Mouse (Mus musculus) lung, adult 2 months (tissue): Measurements from ENCODE around the gene Zfp36. TPM values are rescaled to one million over a fixed set of nuclear protein-coding genes. Genes with fewer than 3 reads are reported as not detected.
"Not testable (repeated sequence)": the region's sequence is repeated elsewhere in the genome, so short reads cannot be mapped to it uniquely, and the experiment has no call there.

ENCODE experiments used
- DNase-seq: peaks from one replicate; pipeline ENCODE4 v3.0.0; 2022
- H3K4me1 ChIP-seq: fragments of 200-500 bp; 2 replicates; pipeline ENCODE4 v1.6.1; 2011; ENCODE audit warnings: low read length; ENCODE audit not compliant: control insufficient read depth, insufficient read depth
- H3K4me3 ChIP-seq: fragments of 200-500 bp; replicated peaks from 2 replicates; pipeline ENCODE3; 2011; ENCODE audit warnings: low read depth, mild to moderate bottlenecking, control low read depth, low read length; ENCODE audit errors: extremely low read depth
- CTCF ChIP-seq: fragments of 200-500 bp; IDR thresholded peaks from 2 replicates; pipeline ENCODE4 v1.5.1; 2011; ENCODE audit warnings: mild to moderate bottlenecking, low read length, control low read depth; ENCODE audit not compliant: insufficient read depth
- POLR2A ChIP-seq: fragments of 200-500 bp; IDR thresholded peaks from 2 replicates; pipeline ENCODE4 v1.6.1; 2011; ENCODE audit warnings: low read depth, mild to moderate bottlenecking, control low read depth, low read length, borderline replicate concordance; ENCODE audit errors: extremely low read depth
- WGBS: fragments of 180-500 bp; shearing (Covaris S2); methylation state at CpG from one replicate; pipeline ENCODE4 v1.1.7; 2018; 5-methylcytosine and 5-hydroxymethylcytosine counted together
- polyA plus RNA-seq: library from polyadenylated mRNA; depleted of rRNA; stranded (reverse); fragments of >200 nt; gene quantifications from 2 replicates; pipeline ENCODE4 v1.2.3, GENCODE M21; 2012

The Zfp36 gene
- polyA plus RNA-seq, 1 experiment = 83.3 TPM

DNA sequence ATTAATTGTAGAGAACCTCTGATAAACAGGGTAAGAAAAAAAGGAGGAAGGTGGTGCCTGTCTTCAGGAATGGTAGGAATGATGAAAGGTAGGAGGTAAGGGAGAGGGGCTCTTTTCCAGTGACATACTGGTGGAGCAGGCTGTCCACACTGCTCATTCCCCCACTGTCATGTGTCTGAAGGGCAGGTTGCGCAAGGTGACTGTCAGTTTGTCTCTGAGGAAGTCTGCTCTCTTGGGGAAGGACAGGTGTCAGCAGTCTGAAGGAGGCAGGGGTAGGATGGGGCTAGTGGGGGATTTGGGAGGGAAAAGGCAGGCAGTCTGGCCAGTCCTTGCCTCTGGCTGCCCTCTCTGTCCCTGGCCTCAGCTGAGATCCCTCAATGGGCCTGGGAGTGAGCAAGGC lies 21.0 kb upstream of the Zfp36 start:
- H3K4me1 ChIP-seq = no peaks in the 10 kb centered on the region
- H3K4me3 ChIP-seq = no peak overlapping the region
- WGBS = 96% methylated on average over 1 of the region's 1 CpGs
- TF ChIP-seq CTCF = no peak
- TF ChIP-seq POLR2A = no peak
- DNase-seq = no peak

DNA sequence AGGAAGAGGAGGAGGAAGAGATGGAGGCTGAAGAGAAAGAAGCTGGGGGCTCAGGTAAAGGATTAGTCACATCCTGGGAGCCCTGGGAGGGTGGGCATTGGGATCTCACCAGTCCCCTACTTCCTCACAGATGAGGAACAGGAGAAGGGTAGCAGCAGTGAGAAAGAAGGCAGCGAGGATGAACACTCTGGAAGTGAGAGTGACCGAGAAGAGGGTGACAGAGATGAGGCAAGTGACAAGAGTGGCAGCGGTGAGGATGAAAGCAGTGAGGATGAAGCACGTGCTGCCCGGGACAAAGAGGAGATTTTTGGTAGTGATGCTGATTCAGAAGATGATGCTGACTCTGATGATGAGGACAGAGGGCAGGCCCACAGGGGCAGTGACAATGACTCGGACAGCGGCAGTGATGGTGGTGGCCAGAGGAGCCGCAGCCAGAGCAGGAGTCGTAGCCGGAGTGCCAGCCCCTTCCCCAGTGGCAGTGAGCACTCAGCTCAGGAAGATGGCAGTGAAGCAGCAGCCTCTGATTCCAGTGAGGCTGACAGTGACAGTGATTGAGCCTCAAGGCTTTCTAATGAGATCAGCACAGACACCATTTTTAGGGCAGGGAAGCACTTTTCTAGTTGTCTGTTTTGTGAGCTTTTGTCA lies 18.8 kb upstream of the Zfp36 start:
- no peak overlapping the region for H3K4me3 ChIP-seq
- TF ChIP-seq POLR2A (no peak), CTCF (no peak)
- 87% methylated on average over 10 of the region's 10 CpGs for WGBS
- DNase-seq = no peak
- H3K4me1 ChIP-seq = peaks cover under 1% of the 10 kb centered on the region; the same call in 1 of the 2 replicates

DNA sequence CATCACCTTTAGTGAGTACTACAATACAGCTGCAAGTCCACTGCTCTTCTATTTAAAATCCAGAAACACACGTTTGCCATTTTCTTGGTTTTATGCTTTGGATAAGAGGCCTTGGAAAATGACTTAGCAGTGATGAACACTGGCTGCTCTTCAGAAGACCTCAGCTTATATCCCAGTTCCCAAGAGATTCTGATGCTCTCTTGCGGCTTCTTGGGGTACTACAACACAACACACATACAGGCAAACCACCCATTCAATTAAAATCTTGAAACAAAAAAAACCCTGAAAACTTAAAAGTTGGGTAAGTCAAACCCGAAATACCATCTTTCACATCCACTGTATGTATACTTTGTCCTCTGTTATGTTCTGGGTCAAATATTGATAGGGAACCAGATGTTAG lies 17.9 kb upstream of the Zfp36 start:
- H3K4me3 ChIP-seq = no peak overlapping the region
- 56% methylated on average over 3 of the region's 3 CpGs for WGBS
- peaks cover 5% of the 10 kb centered on the region; the same call in 1 of the 2 replicates for H3K4me1 ChIP-seq
- TF ChIP-seq CTCF = no peak
- TF ChIP-seq POLR2A = no peak
- no peak for DNase-seq

DNA sequence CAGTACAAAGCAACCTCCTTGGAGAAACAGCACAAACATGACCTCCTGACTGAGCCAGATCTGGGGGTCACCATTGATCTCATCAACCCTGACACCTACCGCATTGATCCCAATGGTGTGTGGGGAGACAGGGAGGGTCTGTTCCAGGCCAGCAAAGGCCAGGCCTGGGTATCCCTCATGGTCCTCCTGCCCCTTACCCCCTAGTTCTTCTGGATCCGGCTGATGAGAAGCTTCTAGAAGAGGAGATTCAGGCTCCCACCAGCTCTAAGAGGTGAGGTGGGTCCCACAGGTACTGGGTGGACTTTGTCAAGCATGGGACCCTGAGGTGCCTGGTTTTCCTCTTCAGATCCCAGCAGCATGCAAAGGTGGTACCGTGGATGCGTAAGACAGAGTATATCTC lies 15.4 kb upstream of the Zfp36 start:
- H3K4me1 ChIP-seq = peaks cover 10% of the 10 kb centered on the region; the same call in 1 of the 2 replicates
- no peak for TF ChIP-seq CTCF
- TF ChIP-seq POLR2A = no peak
- DNase-seq = no peak
- no peak overlapping the region for H3K4me3 ChIP-seq
- 98% methylated on average over 4 of the region's 4 CpGs for WGBS

DNA sequence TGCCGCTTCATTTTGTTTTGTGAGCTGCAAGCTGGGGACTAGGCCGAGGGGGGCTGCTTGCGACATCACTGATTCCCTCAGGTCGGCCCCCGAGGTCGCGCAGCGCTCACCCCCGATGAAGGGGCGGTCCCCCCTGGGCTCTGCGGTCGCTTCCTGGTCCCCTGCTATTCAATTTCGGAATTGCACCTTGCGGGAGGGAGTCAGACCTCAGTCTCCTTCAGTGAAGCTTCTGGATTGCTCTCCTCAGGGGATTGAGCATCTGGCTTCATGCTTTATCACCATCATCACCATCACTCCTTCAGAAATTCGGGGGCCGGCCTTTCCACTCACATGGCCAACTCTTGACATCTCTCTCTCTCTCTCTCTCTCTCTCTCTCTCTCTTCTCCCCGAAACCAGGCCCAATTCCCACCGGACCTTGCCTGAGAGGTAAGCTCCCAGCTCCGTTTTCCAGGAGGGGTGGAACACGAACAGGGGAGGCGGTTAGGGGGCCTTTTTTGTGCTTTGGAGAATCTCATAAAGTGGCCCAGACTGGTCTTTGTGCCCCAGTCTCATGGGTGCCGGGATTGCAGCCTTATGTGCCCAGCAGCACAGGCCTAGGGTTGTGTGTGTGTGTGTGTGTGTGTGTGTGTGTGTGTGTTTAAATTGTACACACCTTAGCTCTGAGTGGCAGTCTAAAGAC lies 13.4 kb upstream of the Zfp36 start:
- TF ChIP-seq CTCF (no peak), POLR2A (no peak)
- peaks cover 10% of the 10 kb centered on the region; the same call in 1 of the 2 replicates for H3K4me1 ChIP-seq
- WGBS = 6% methylated on average over 22 of the region's 22 CpGs
- DNase-seq = no peak
- peak overlapping the region; percentile 81 for H3K4me3 ChIP-seq

DNA sequence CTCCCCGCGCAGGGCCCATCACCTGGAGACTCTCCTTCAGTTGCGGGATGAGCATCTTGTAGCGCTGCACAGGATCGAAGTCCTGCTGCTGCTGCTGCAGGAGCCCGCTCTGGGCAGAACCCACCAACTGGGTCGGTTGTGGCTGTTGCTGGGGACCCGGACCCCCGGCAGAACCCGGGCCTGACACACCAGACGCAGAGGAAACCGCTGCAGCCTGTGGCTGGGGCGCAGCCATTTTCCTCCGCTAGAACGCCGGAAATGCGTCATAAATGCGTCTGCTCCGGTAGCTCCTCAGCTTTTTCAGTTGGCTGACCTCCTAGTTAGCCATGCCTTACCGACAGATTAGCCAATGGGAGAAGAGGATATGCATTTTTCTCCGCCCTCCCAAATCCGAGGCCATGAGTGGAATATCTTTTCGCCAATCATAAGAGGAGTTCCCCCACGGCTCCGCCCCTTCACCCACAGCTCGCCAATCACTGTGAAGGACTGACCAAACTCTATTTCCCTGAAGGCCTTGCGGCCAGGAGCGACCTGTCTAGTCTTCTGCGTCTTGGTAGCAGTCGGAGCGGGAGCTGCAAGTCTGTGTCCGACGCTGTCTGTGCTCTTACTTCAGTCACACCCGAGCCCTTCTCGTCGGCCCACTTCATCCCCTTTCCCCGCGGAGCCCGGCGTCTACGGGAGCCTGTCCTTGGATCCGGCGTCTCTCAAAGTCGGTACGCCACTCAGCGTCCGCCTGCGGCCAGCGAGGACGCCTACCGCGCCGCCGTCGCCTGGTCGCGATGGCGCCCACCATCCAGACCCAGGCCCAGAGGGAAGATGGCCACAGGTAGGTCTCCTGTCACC lies 12.6 kb upstream of the Zfp36 start, which contains the start of the genes Med29 and Paf1:
Gene Med29, minus strand, starts transcription at position 280 of the 843 bp plus-strand sequence.
Gene Paf1, plus strand, starts transcription at position 523 of the 843 bp plus-strand sequence.
- peak; percentile 93 for DNase-seq
- TF ChIP-seq POLR2A (peak; percentile 99), CTCF (no peak)
- WGBS = under 1% methylated on average over 58 of the region's 58 CpGs
- Histone ChIP-seq H3K4me1 (peaks cover 10% of the 10 kb centered on the region; the same call in 1 of the 2 replicates), H3K4me3 (peak within 1 kb of the TSS; percentile 81)

DNA sequence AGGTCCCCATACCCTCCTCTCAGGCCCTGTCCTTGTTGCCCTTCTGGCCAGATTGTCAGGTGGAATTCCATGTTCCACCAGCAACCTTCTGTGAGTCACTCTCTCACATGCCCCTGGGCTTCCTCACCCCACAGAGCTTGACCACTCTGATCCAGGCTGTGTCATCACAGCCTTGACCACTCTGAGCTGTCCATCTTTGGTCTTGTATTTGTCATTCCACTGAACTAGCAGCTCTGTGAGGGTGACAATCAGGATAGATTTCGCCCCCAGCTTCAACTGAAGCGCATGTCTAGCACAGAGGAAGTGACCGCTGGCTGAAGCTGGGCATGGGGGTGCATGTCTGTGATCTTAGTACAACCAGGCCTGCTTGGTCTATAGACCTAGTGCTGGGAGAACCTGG lies 10.3 kb upstream of the Zfp36 start:
- TF ChIP-seq CTCF = no peak
- no peak for TF ChIP-seq POLR2A
- 95% methylated on average over 3 of the region's 3 CpGs for WGBS
- Histone ChIP-seq H3K4me3 (no peak overlapping the region), H3K4me1 (peaks cover 15% of the 10 kb centered on the region)
- DNase-seq = no peak

DNA sequence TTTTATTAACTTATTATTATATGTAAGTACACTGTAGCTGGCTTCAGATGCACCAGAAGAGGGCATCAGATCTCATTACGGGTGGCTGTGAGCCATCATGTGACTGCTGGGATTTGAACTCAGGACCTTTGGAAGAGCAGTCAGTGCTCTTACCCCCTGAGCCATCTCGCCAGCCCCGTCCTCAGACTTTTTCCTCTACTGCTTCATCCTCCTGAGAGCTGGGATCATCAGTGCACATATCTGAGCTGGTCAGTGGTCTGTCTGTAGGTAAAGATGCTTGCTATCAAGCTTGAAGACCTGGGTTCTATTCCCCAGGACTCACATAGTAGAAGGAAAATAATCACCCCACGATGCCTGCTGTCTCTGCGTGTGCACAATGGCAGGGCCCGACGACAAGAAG lies 7.3 kb upstream of the Zfp36 start:
- DNase-seq, H3K4me3 ChIP-seq: not testable (repeated sequence)
- H3K4me1 ChIP-seq = peaks cover 22% of the 10 kb centered on the region
- WGBS = 79% methylated on average over 7 of the region's 7 CpGs

DNA sequence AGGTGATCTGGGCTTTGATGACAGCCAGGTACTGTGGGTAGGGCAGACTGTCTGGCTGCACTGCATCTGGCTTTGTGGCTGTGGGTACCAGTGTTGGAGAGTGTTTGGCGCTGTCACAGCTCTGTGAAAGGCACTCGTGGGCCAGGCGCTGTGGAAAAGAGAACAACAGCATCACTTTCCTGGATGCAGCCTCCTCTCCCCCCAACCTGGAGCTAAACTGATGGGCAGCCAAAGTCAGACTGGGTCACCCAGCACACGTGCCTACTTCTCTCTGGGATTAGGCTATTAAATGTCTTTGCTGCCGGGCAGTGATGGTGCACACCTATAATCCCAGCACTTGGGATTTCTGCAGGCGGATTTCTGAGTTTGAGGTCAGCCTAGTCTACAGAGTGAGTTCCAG lies 6.8 kb upstream of the Zfp36 start:
- 67% methylated on average over 6 of the region's 6 CpGs for WGBS
- not testable (repeated sequence) for DNase-seq, H3K4me3 ChIP-seq
- H3K4me1 ChIP-seq = peaks cover 22% of the 10 kb centered on the region
